Mouse (Mus musculus) hindbrain, postnatal 0 days (tissue): ENCODE measurements at regions not wholly inside any gene's neighbourhood (a gene's known extent, or its start where the extent isn't known, plus 50 kb on each side); places are given as distances from the start of the nearest gene placed in this dataset.

Experiments used
- ATAC-seq: fragments of 200-750 bp; cut with Nextera tagmentation; 2 replicates; pipeline ENCODE4 v1.8.0; 2017; ENCODE audit warnings: mild to moderate bottlenecking, moderate TSS enrichment, moderate library complexity
- DNase-seq: peaks from one replicate; pipeline ENCODE4 v3.0.0-alpha.2; 2015; ENCODE audit warnings: low spot score
- H3K27ac ChIP-seq: fragments of 300-500 bp; sonication (generic); 2 replicates; pipeline ENCODE4 v1.5.1; 2014; ENCODE audit warnings: mild to moderate bottlenecking
- H3K27me3 ChIP-seq: fragments of 300-500 bp; sonication (generic); 2 replicates; pipeline ENCODE4 v1.6.1; 2014; ENCODE audit warnings: low read length, mixed read lengths; ENCODE audit not compliant: insufficient read depth
- H3K36me3 ChIP-seq: fragments of 300-500 bp; sonication (generic); 2 replicates; pipeline ENCODE4 v1.6.1; 2014; ENCODE audit warnings: low read length, mixed read lengths; ENCODE audit not compliant: insufficient read depth
- H3K4me1 ChIP-seq: fragments of 300-500 bp; sonication (generic); 2 replicates; pipeline ENCODE4 v1.6.1; 2014; ENCODE audit warnings: antibody characterized with exemption, low read length, mixed read lengths; ENCODE audit not compliant: insufficient read depth
- H3K4me2 ChIP-seq: fragments of 300-500 bp; sonication (generic); 2 replicates; pipeline ENCODE4 v1.6.1; 2014; ENCODE audit warnings: low read depth, mild to moderate bottlenecking, low read length, moderate library complexity, mixed read lengths
- H3K4me3 ChIP-seq: fragments of 300-500 bp; sonication (generic); 2 replicates; pipeline ENCODE4 v1.5.1; 2014; ENCODE audit warnings: low read length
- H3K9ac ChIP-seq: fragments of 300-500 bp; sonication (generic); replicated peaks from 2 replicates; pipeline ENCODE4 v1.6.1; 2014; ENCODE audit warnings: mild to moderate bottlenecking, low read length, moderate library complexity, mixed read lengths
- H3K9me3 ChIP-seq: fragments of 300-500 bp; sonication (generic); 2 replicates; pipeline ENCODE4 v1.6.1; 2016; ENCODE audit warnings: low read length, mixed read lengths
- CTCF ChIP-seq: IDR thresholded peaks from 2 replicates; pipeline ENCODE4 v1.5.1; 2016; ENCODE audit warnings: antibody characterized with exemption, control low read depth, low read depth
- WGBS: fragments of 180-500 bp; shearing (Covaris S2); extraction: QIAGEN DNeasy Blood & Tissue Kit; methylation state at CpG from one replicate; pipeline ENCODE4 v1.1.7; 2014; 5-methylcytosine and 5-hydroxymethylcytosine counted together

- no peak for TF ChIP-seq CTCF
- Histone ChIP-seq H3K4me2 (no peak overlapping the region), H3K9ac (no peak overlapping the region), H3K27ac (no peak overlapping the region), H3K4me1 (no peaks in the 10 kb centered on the region), H3K9me3 (no peaks in the 10 kb centered on the region), H3K36me3 (no peaks in the 10 kb centered on the region), H3K4me3 (no peak overlapping the region), H3K27me3 (no peaks in the 10 kb centered on the region)
- 68% methylated on average over 10 of the region's 10 CpGs for WGBS
- ATAC-seq (no peak), DNase-seq (peak; percentile 17)
These were observed 368.4 kb downstream of the Cd83 start for GRCm38 (mm10) chr13:44152806-44153613.

- H3K4me3 ChIP-seq: no peak overlapping the region
- no peak overlapping the region for H3K4me2 ChIP-seq
- H3K27me3 ChIP-seq: no peaks in the 10 kb centered on the region
- H3K9me3 ChIP-seq: no peaks in the 10 kb centered on the region
- WGBS: 90% methylated on average over 5 of the region's 5 CpGs
- DNase-seq (no peak), ATAC-seq (no peak)
- no peaks in the 10 kb centered on the region for H3K4me1 ChIP-seq
- H3K9ac ChIP-seq: no peak overlapping the region
- TF ChIP-seq CTCF: peak; percentile 41
- no peaks in the 10 kb centered on the region for H3K36me3 ChIP-seq
- H3K27ac ChIP-seq: no peak overlapping the region
These were observed 369.2 kb downstream of the Cd83 start for GRCm38 (mm10) chr13:44153784-44154183.

DNA sequence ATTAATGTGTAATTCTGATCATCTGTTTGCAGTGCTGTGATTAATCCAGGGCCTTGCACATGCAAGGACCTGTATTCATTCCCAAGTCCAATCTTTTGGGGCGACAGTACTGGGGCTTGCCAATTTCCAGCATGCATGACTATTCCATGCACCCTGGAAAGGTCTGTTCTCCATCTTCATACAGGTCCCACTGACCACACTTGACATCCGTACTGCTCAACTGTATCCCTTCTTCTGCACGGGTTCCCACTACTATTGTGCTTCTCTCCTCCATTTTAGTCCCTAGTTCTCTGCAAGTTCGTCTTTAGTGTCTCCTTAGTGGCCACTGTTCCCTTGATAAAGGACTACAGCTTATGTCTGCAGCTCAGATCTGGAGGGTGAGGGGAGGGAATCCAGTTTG, 371.4 kb downstream of the Cd83 start:
- Histone ChIP-seq H3K36me3 (no peaks in the 10 kb centered on the region), H3K4me1 (no peaks in the 10 kb centered on the region), H3K9ac (no peak overlapping the region), H3K4me2 (no peak overlapping the region), H3K27ac (no peak overlapping the region), H3K27me3 (no peaks in the 10 kb centered on the region), H3K9me3 (no peaks in the 10 kb centered on the region), H3K4me3 (no peak overlapping the region)
- DNase-seq (no peak), ATAC-seq (no peak)
- no peak for TF ChIP-seq CTCF
- WGBS: 86% methylated on average over 4 of the region's 4 CpGs

- no peaks in the 10 kb centered on the region for H3K9me3 ChIP-seq
- H3K27me3 ChIP-seq: no peaks in the 10 kb centered on the region
- ATAC-seq (no peak), DNase-seq (no peak)
- H3K4me1 ChIP-seq: no peaks in the 10 kb centered on the region
- no peak overlapping the region for H3K4me2 ChIP-seq
- no peak overlapping the region for H3K27ac ChIP-seq
- TF ChIP-seq CTCF: no peak
- WGBS: 83% methylated on average over 3 of the region's 3 CpGs
- H3K36me3 ChIP-seq: no peaks in the 10 kb centered on the region
- no peak overlapping the region for H3K4me3 ChIP-seq
- no peak overlapping the region for H3K9ac ChIP-seq
These were observed 372.0 kb downstream of the Cd83 start for GRCm38 (mm10) chr13:44156546-44156945.

GRCm38 (mm10) chr13:44157236-44157635, 372.7 kb downstream of the Cd83 start:
- TF ChIP-seq CTCF: no peak
- no peak overlapping the region for H3K4me3 ChIP-seq

GRCm38 (mm10) chr13:44158364-44158763, 373.8 kb downstream of the Cd83 start:
- Histone ChIP-seq H3K36me3 (no peaks in the 10 kb centered on the region), H3K4me3 (no peak overlapping the region), H3K4me2 (no peak overlapping the region), H3K27ac (no peak overlapping the region), H3K9me3 (no peaks in the 10 kb centered on the region), H3K27me3 (no peaks in the 10 kb centered on the region), H3K4me1 (no peaks in the 10 kb centered on the region), H3K9ac (no peak overlapping the region)
- WGBS: 63% methylated on average over 6 of the region's 6 CpGs
- DNase-seq (no peak), ATAC-seq (no peak)
- no peak for TF ChIP-seq CTCF

More at GRCm38 (mm10) chr13:44157236-44157635, 372.7 kb downstream of the Cd83 start:
- no peaks in the 10 kb centered on the region for H3K9me3 ChIP-seq
- H3K4me2 ChIP-seq: no peak overlapping the region
- WGBS: 90% methylated on average over 4 of the region's 4 CpGs
- H3K9ac ChIP-seq: no peak overlapping the region
- H3K27ac ChIP-seq: no peak overlapping the region
- no peak for ATAC-seq
- H3K36me3 ChIP-seq: no peaks in the 10 kb centered on the region
- H3K4me1 ChIP-seq: no peaks in the 10 kb centered on the region
- H3K27me3 ChIP-seq: no peaks in the 10 kb centered on the region
- DNase-seq: no peak

- 88% methylated on average over 2 of the region's 2 CpGs for WGBS
- TF ChIP-seq CTCF: no peak
- no peak overlapping the region for H3K4me2 ChIP-seq
- H3K4me1 ChIP-seq: no peaks in the 10 kb centered on the region
- no peaks in the 10 kb centered on the region for H3K27me3 ChIP-seq
- ATAC-seq (no peak), DNase-seq (no peak)
- H3K36me3 ChIP-seq: no peaks in the 10 kb centered on the region
- H3K9ac ChIP-seq: no peak overlapping the region
- no peak overlapping the region for H3K4me3 ChIP-seq
- no peak overlapping the region for H3K27ac ChIP-seq
- H3K9me3 ChIP-seq: no peaks in the 10 kb centered on the region
These were observed 374.8 kb downstream of the Cd83 start for GRCm38 (mm10) chr13:44159346-44159745.
